Mouse (Mus musculus): ENCODE measurements around the gene Cntf. TPM values are rescaled to one million over a fixed set of nuclear protein-coding genes. Genes with fewer than 3 reads are reported as not detected.
"Not testable (repeated sequence)": the region's sequence is repeated elsewhere in the genome, so short reads cannot be mapped to it uniquely, and the experiment has no call there.

Cntf gene
- polyA plus RNA-seq, 1 experiment from 2014 or later: 0.81 TPM

DNA sequence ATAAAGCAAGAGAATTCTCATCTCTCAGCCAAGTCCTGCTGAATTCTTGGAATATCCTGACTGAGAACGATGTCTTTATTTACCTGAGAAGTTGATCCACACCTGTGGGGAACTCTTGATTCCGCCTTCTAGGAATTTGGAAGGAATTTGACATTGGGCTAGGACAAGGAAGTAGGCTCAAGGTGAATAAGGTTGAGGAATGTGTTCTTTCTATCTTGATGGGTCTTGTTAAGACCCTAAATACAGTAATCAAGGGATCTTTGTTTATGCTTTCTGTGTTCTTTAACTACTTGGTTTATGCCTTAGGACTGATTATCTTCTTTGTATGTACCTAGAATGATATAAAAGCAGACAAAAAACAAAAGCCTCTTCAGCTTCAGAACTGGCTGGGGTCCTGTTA lies 33.5 kb downstream of the Cntf start:
- Histone ChIP-seq H3K36me3 (ENCODE audit: control insufficient read depth, insufficient read depth, low read length) (no peaks in the 10 kb centered on the region), H3K27me3 (replicated peaks; ENCODE audit: control insufficient read depth, insufficient read depth, low read length) (no peaks in the 10 kb centered on the region), H3K9me3 (ENCODE audit: control insufficient read depth, low read length) (no peaks in the 10 kb centered on the region), H3K4me3 (ENCODE audit: low read depth, low read length) (no peak overlapping the region), H3K4me2 (ENCODE audit: low read depth, low read length) (no peak overlapping the region), H3K9ac (ENCODE audit: low read depth, low read length) (no peak overlapping the region), H3K27ac (replicated peaks; ENCODE audit: low read depth, low read length) (no peak overlapping the region), H3K4me1 (ENCODE audit: control insufficient read depth, insufficient read depth, low read length) (no peaks in the 10 kb centered on the region)
- ATAC-seq (ENCODE audit: low read depth) (no peak), DNase-seq (ENCODE audit: low spot score) (no peak)
- 88% methylated on average over 2 of the region's 2 CpGs for WGBS

DNA sequence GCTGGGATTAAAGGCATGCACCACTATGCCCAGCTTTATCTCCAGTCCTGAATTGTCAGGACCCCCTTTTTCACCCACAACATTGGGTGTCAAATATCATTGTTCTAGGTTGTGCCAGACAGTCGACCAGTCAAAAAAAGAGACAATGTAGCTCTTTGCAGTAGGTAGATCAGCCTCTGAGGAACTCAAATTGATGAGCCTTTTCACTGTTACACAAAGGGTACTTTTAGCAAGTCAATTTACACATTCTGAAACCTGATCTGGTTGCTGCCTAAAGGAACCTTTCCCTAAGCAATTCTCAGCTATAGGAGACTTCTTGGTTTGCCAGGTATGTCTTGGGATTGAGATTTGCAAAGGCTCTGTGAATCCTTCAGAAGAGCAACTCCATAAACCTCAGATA lies 34.4 kb downstream of the Cntf start:
- Histone ChIP-seq H3K9ac (ENCODE audit: low read depth, low read length) (no peak overlapping the region), H3K27ac (replicated peaks; ENCODE audit: low read depth, low read length) (no peak overlapping the region), H3K4me2 (ENCODE audit: low read depth, low read length) (no peak overlapping the region), H3K27me3 (replicated peaks; ENCODE audit: control insufficient read depth, insufficient read depth, low read length) (no peaks in the 10 kb centered on the region), H3K4me1 (ENCODE audit: control insufficient read depth, insufficient read depth, low read length) (no peaks in the 10 kb centered on the region), H3K36me3 (ENCODE audit: control insufficient read depth, insufficient read depth, low read length) (no peaks in the 10 kb centered on the region), H3K9me3 (ENCODE audit: control insufficient read depth, low read length) (no peaks in the 10 kb centered on the region), H3K4me3 (ENCODE audit: low read depth, low read length) (no peak overlapping the region)
- 85% methylated on average over 1 of the region's 1 CpGs for WGBS
- ATAC-seq (ENCODE audit: low read depth) (no peak), DNase-seq (ENCODE audit: low spot score) (no peak)

DNA sequence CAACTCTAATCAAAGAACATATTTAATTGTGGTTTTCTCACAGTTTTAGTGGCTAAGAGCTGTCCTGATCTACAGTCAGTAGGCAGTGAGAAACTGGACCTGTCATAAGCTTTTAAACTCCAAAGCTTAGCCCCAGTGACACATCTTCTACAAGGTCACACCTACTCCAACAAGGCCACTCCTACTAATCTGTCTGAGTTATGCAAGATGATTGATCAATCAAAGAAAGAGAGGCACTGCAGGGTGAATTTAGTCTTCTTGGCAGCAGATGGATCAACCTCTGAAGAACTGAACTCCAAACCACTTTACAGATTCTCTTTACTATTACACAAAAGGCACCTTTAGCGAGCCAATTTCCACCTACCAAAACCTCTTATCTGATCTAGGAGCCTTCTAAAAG lies 39.6 kb downstream of the Cntf start:
- no peak overlapping the region for H3K4me2 ChIP-seq (ENCODE audit: low read depth, low read length)
- ATAC-seq (ENCODE audit: low read depth) (no peak), DNase-seq (ENCODE audit: low spot score) (no peak)
- H3K4me3 ChIP-seq (ENCODE audit: low read depth, low read length): no peak overlapping the region
- WGBS: 64% methylated on average over 1 of the region's 1 CpGs
- no peaks in the 10 kb centered on the region for H3K27me3 ChIP-seq (replicated peaks; ENCODE audit: control insufficient read depth, insufficient read depth, low read length)
- no peaks in the 10 kb centered on the region for H3K9me3 ChIP-seq (ENCODE audit: control insufficient read depth, low read length)
- no peak overlapping the region for H3K27ac ChIP-seq (replicated peaks; ENCODE audit: low read depth, low read length)
- H3K36me3 ChIP-seq (ENCODE audit: control insufficient read depth, insufficient read depth, low read length): no peaks in the 10 kb centered on the region
- H3K9ac ChIP-seq (ENCODE audit: low read depth, low read length): no peak overlapping the region
- H3K4me1 ChIP-seq (ENCODE audit: control insufficient read depth, insufficient read depth, low read length): no peaks in the 10 kb centered on the region

DNA sequence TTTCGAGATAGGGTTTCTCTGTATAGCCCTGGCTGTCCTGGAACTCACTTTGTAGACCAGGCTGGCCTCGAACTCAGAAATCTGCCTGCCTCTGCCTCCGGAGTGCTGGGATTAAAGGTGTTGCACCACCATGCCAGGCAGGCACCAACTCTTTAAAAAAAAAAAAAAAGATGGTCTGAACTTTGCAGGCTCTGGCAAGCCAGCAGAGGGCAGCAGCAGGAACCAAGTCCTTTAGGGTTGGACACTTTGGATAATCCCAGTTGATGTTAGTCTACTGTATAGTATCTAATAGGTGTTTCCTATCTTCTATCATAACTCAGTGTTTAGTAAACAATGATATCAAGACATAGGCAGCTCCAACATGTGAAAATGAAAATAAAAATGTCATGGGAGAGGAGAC lies 43.1 kb downstream of the Cntf start:
- Histone ChIP-seq H3K9ac (ENCODE audit: low read depth, low read length) (no peak overlapping the region), H3K27ac (replicated peaks; ENCODE audit: low read depth, low read length) (no peak overlapping the region), H3K36me3 (ENCODE audit: control insufficient read depth, insufficient read depth, low read length) (no peaks in the 10 kb centered on the region), H3K4me2 (ENCODE audit: low read depth, low read length) (no peak overlapping the region), H3K4me3 (ENCODE audit: low read depth, low read length) (no peak overlapping the region), H3K9me3 (ENCODE audit: control insufficient read depth, low read length) (no peaks in the 10 kb centered on the region), H3K27me3 (replicated peaks; ENCODE audit: control insufficient read depth, insufficient read depth, low read length) (no peaks in the 10 kb centered on the region), H3K4me1 (ENCODE audit: control insufficient read depth, insufficient read depth, low read length) (no peaks in the 10 kb centered on the region)
- WGBS: 79% methylated on average over 2 of the region's 3 CpGs
- no peak for DNase-seq (ENCODE audit: low spot score)
- no peak for ATAC-seq (ENCODE audit: low read depth)

- WGBS: 92% methylated on average over 7 of the region's 7 CpGs
- H3K4me1 ChIP-seq (ENCODE audit: control insufficient read depth, insufficient read depth, low read length); H3K36me3 ChIP-seq (ENCODE audit: control insufficient read depth, insufficient read depth, low read length); H3K9me3 ChIP-seq (ENCODE audit: control insufficient read depth, low read length); H3K27me3 ChIP-seq (replicated peaks; ENCODE audit: control insufficient read depth, insufficient read depth, low read length); H3K9ac ChIP-seq (ENCODE audit: low read depth, low read length); H3K4me2 ChIP-seq (ENCODE audit: low read depth, low read length); H3K27ac ChIP-seq (replicated peaks; ENCODE audit: low read depth, low read length); DNase-seq (ENCODE audit: low spot score); ATAC-seq (ENCODE audit: low read depth); H3K4me3 ChIP-seq (ENCODE audit: low read depth, low read length): not testable (repeated sequence)
Observed at GRCm38 (mm10) chr19:12721596-12721995, 43.8 kb downstream of the Cntf start.

DNA sequence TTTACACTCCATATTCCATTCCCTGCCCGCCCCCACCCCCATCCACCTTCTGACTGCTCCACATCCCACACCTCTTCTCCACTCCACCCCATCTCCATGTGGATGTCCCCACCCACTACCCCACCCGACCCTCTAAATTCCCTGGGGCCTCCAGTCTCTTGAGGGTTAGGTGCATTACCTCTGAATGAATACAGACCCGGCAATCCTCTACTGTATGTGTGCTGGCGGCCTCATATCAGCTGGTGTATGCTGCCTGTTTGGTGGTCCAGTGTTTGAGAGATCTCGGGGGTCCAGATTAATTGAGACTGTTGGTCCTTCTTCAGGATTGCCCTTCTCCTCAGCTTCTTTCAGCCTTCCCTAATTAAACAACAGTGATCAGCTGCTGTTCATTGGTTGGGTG lies 44.5 kb downstream of the Cntf start:
- DNase-seq (ENCODE audit: low spot score): not testable (repeated sequence)

DNA sequence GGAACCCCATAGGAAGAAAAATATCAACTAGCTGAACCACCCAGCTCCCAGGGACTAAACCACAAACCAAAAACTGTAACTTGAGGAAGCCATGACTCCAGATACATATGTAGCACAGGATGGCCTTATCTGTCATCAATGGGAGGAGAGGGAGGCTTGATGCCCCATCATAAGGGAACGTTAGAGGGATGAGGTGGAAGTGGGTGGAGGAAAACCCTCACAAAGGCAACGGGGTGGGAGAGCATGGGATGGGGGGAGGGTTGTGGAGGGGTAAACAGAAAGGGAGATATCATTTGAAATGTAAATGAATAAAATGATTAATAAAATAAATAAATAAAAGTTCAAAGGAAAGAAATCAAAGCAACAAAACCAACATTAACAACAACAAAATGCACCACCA lies 45.0 kb downstream of the Cntf start:
- no peak for ATAC-seq (ENCODE audit: low read depth)
- no peaks in the 10 kb centered on the region for H3K4me1 ChIP-seq (ENCODE audit: control insufficient read depth, insufficient read depth, low read length)
- DNase-seq (ENCODE audit: low spot score): no peak
- no peaks in the 10 kb centered on the region for H3K36me3 ChIP-seq (ENCODE audit: control insufficient read depth, insufficient read depth, low read length)
- no peak overlapping the region for H3K9ac ChIP-seq (ENCODE audit: low read depth, low read length)
- WGBS: 47% methylated on average over 2 of the region's 2 CpGs
- no peaks in the 10 kb centered on the region for H3K9me3 ChIP-seq (ENCODE audit: control insufficient read depth, low read length)
- H3K27ac ChIP-seq (replicated peaks; ENCODE audit: low read depth, low read length): no peak overlapping the region
- H3K4me3 ChIP-seq (ENCODE audit: low read depth, low read length): no peak overlapping the region
- no peaks in the 10 kb centered on the region for H3K27me3 ChIP-seq (replicated peaks; ENCODE audit: control insufficient read depth, insufficient read depth, low read length)
- no peak overlapping the region for H3K4me2 ChIP-seq (ENCODE audit: low read depth, low read length)

More for the DNA sequence above, 44.5 kb downstream of the Cntf start:
- ATAC-seq (ENCODE audit: low read depth); H3K27ac ChIP-seq (replicated peaks; ENCODE audit: low read depth, low read length); H3K27me3 ChIP-seq (replicated peaks; ENCODE audit: control insufficient read depth, insufficient read depth, low read length); H3K4me2 ChIP-seq (ENCODE audit: low read depth, low read length); H3K36me3 ChIP-seq (ENCODE audit: control insufficient read depth, insufficient read depth, low read length); H3K9ac ChIP-seq (ENCODE audit: low read depth, low read length); H3K4me1 ChIP-seq (ENCODE audit: control insufficient read depth, insufficient read depth, low read length); H3K4me3 ChIP-seq (ENCODE audit: low read depth, low read length); H3K9me3 ChIP-seq (ENCODE audit: control insufficient read depth, low read length): not testable (repeated sequence)
- WGBS: 78% methylated on average over 5 of the region's 5 CpGs

GRCm38 (mm10) chr19:12719189-12719588 lies 46.2 kb downstream of the Cntf start:
- no peaks in the 10 kb centered on the region for H3K36me3 ChIP-seq (ENCODE audit: control insufficient read depth, insufficient read depth, low read length)
- DNase-seq (ENCODE audit: low spot score) (no peak), ATAC-seq (ENCODE audit: low read depth) (no peak)
- WGBS: 82% methylated on average over 6 of the region's 6 CpGs
- H3K4me1 ChIP-seq (ENCODE audit: control insufficient read depth, insufficient read depth, low read length): no peaks in the 10 kb centered on the region
- H3K4me2 ChIP-seq (ENCODE audit: low read depth, low read length): no peak overlapping the region
- no peak overlapping the region for H3K27ac ChIP-seq (replicated peaks; ENCODE audit: low read depth, low read length)
- H3K27me3 ChIP-seq (replicated peaks; ENCODE audit: control insufficient read depth, insufficient read depth, low read length): no peaks in the 10 kb centered on the region
- no peak overlapping the region for H3K9ac ChIP-seq (ENCODE audit: low read depth, low read length)
- H3K4me3 ChIP-seq (ENCODE audit: low read depth, low read length): no peak overlapping the region
- H3K9me3 ChIP-seq (ENCODE audit: control insufficient read depth, low read length): no peaks in the 10 kb centered on the region

All from embryonic facial prominence, embryonic 14.5 days (tissue).